Mouse (Mus musculus) left cerebral cortex, adult 11 months (tissue): ENCODE data around the gene Ankrd37.

Experiments
- DNase-seq: peaks from one replicate; pipeline ENCODE4 v3.0.0; 2022; ENCODE audit warnings: low spot score

Ankrd37 gene

GRCm38 (mm10) chr8:46005596-46005995 is at the start of gene Ankrd37:
TSS of gene Ankrd37 (minus strand) at chr8:46005707.
- no peak for DNase-seq

DNA sequence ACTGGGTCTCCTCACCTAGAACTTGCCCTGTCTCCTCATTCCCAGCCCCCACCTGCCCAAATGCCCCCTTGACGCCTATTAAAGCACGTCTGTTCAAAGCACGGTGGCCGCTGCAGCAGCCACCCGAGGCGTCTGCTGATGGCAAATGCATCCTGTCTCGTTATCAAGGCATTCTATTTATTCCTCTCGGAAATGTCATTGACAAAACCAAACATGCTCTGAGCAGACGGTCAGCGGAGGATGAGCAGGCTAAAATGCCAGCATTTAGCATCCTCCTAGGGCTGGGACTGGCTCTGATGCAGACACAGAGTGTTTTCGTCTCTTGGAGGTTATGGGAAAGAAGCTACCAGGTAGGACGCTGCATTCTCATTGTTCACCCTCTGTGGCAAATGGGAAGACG is 34.8 kb upstream of the Ankrd37 start:
- DNase-seq = no peak

GRCm38 (mm10) chr8:46039666-46040065 is 34.2 kb upstream of the Ankrd37 start:
- no peak for DNase-seq

- no peak for DNase-seq
Measured at GRCm38 (mm10) chr8:46036217-46036616, 30.7 kb upstream of the Ankrd37 start.

- DNase-seq = no peak
Measured at GRCm38 (mm10) chr8:46024392-46024791, 18.9 kb upstream of the Ankrd37 start.

GRCm38 (mm10) chr8:46022758-46023157 is 17.3 kb upstream of the Ankrd37 start:
- DNase-seq = no peak

DNA sequence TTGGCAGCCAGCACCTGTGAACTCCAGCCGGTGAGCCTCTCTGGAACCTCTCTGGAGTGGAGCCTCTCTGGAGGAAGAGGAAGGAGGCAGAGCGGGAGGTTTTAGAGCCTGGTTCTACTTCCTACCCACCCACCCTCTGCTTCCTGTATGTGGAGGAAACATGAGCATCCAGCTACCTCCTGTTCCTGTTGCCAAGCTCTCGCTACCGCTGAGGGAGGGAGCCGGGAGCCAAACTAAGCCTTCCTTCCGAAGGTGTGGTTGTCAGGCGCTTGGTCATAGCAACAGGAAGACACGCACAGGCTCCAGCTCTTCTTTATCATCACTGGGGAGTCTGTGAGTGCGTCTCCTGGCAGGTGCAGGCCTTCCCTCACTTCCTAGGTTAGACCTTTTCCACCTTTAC is 16.7 kb upstream of the Ankrd37 start:
- no peak for DNase-seq

DNA sequence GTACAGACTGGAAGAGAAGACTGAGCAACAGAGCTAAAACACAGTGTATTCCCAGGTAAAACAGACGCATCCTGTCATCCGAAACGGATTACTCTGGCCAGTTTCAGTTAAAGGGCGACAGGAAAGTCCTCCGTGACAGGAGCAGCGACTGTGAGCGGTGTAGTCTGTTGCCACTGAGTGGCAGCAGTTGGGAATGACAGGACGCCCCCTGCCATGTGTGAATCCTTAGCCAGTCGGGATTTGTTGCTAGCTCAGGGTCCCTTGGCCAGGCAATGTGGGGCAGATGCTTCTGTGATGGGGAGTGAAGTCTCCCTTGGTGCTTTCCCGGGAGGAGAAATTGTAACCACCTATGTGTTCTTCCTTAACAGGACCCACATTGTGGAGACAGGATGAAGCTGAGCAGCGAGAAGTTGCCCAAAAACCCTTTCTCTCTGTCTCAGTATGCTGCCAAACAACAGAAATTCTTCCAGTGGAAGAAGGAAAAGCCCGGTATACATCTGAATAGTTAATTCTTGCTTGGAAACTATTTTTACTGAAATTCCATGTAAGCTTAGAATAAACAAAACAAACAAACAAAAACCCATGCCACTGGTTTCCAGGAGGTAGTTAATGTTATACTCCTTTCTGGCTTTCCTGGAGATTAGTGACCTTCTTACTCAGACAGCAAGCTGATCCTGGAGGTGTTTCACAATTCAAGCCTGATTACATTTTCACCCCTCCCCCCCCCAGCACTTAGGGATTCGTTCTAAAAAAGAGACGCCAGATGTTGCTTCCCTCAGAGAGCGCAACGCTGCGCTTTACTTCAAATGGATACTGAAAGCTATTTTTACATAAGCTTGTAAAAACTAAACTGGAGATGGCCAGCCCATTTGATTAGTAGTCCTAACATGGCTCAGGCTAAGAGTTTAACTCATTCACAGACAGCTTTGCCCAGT is 5.5 kb upstream of the Ankrd37 start:
- no peak for DNase-seq

GRCm38 (mm10) chr8:46010306-46010705 is 4.8 kb upstream of the Ankrd37 start:
- no peak for DNase-seq

DNA sequence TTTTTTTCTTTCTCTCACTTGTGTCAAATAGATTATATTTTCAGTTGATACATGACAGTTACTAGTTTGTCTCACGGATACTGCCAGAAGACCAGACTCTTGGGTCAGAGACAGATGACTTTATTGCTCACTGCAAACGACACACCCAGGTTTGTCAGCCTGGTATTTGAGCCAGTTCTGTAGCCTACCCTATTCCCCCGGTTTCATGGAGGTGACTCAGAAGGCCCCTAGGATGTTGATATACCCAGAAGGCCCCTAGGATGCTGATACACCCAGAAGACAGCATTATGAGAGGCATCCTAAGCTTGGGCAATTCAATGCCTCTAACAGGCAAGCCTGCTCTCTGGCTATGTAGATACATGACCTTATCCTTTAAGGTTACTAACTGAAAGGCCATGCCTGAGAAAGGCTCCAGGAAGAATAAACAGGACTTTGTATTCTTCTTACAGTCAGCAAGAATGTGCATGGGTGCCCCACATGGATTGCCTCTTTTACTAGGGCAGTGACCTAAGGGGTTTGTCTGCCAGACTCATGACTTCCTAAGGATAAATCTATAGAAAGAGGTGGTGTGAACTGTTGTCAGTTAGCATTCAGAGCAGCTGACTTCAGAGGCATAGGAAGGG is 1.7 kb upstream of the Ankrd37 start:
- DNase-seq = no peak

DNA sequence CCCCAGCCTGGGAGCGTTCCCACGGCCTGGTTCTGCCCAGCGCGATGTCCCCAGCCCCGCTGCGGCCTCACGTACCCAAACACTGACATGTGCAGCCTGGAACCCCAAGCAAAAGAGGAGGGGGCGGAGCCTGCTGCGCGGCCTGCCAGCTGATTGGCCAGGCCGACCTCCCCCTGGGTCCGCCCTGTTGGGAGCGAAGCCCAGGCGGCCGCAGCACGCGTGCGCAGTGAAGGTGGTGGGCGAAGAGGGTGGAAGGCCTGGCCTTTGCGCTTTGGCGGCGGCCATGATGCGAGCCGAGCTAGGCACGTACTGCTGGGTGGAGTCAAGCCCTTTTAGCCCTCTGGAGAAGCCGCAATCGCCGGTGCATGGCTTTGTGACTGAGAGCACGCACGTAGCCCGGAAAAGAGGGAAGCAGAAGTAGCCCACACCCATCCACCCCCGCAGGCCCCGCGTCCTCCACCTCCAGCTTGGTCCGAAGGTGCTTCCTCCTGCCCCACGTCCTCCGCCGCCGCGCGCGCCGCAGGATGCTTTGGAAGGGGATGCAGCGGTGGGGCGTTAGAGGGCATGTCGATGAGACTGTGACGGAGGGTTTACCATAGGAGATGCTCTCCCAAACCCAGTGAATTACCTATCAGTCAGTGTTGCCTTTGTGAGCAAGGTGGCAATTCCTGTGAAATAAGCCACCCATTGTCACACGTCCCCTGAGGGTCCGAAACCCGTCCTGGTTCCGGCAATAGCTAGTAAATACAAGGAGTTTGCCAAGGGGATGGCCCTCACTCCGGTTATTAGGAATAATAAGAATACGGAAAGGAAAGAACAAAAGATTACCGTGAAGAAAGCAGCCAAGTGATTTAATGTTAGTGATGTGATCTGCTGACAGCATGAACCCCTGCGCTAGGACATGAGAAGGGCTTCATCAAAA is 5.5 kb downstream of the Ankrd37 start:
- peak; percentile 97 for DNase-seq

DNA sequence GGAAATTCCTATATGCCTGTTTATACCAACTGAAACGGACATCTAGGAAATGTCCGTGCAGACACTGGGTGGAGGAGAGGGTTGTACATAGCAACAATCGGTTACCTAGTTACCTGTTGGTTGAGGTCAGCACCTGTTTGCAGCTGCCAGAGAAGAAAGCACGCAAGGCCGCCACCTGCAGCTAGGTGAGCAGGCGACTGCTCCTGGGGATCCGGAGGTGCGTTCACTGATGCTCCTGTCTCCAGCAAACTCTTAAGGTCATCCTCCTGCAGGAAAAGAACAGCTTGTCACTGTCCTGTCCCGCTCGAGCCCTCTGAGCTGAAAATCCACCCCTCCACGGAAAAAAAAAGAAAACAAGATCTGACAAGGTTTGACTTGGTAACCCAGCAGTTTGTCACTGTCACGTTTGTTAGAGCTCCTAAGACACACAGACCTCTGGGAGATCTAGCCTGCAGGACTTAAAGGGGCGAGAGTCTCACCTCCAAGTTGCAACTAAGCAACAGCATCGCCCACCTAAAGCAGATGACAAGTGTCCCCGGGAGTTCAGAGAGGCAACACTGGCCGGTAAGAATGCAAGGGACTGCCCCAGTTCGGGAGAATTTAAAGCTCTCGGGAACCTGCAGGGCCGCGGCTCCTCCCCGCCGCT is 6.2 kb downstream of the Ankrd37 start, which contains the start of gene Lrp2bp:
Lrp2bp (plus strand) TSS at position 166 of the 646 bp plus-strand sequence.
- DNase-seq = no peak

GRCm38 (mm10) chr8:45998228-45998627 is 7.3 kb downstream of the Ankrd37 start:
- no peak for DNase-seq

DNA sequence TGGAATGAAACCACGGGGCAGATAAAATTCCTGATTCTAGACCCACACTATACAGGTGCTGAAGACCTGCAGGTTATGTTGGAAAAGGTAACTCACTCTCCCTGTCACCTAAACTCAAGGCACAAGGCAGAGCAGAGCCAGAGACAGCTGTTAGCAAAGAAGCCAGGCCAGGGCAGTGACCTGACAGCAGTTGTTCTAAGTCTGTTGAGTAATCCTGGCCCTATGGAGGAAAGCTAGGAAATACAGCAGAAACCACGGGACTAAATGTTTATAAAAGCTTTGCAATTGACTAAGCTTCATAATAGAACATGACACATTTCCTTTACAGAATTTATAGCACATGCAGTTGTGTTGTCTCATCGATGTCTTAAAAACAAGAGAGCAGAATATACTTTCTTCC is 9.9 kb downstream of the Ankrd37 start:
- DNase-seq = no peak

- DNase-seq = no peak
Measured at GRCm38 (mm10) chr8:45994111-45994510, 11.4 kb downstream of the Ankrd37 start.

GRCm38 (mm10) chr8:45990631-45991310 is 14.7 kb downstream of the Ankrd37 start:
- no peak for DNase-seq

- no peak for DNase-seq
Measured at GRCm38 (mm10) chr8:45988189-45988588, 17.3 kb downstream of the Ankrd37 start.

GRCm38 (mm10) chr8:45986665-45987064 is 18.8 kb downstream of the Ankrd37 start:
- no peak for DNase-seq

DNA sequence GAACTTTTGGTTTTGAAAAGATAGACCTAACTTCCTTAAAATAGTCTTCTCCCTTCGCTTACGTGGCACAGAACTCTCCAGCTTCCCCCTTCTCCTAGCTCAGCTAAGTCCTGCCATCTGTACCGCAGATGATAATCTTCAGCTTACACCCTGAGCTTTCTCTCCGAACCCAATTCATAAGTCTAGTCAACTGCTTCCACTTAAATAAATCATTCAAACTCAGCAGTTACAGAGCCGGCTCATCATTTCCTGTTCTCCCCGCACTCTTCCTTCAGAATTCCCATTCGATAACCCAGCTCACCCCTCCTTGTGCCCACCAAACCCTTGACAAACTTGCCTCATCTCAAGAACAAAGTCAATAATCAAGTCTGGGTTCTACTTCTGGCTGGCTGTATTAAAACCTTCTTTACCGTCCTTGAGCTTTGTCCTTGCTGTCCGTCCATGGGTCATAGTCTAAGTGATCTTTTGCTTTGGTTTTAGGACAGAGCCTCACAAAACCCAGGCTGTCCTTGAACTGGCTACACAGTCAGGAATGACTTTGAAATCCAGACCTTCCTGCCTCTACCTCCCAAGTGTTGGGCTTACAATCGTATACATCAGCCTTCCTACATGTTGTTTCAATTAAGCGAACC is 29.6 kb downstream of the Ankrd37 start:
- DNase-seq = no peak

- DNase-seq = peak; percentile 99
Measured at GRCm38 (mm10) chr8:45975126-45975836, 30.2 kb downstream of the Ankrd37 start, which contains the start of the genes 1700029J07Rik and Ufsp2. TSS of gene 1700029J07Rik (minus strand) at chr8:45975252. TSS of gene Ufsp2 (plus strand) at chr8:45975528.
